Mouse (Mus musculus) stomach, postnatal 0 days (tissue): ENCODE results near the gene Upp2. TPM values are rescaled to one million over a fixed set of nuclear protein-coding genes. Genes with fewer than 3 reads are reported as not detected.

Source experiments
- ATAC-seq: fragments of 200-750 bp; cut with Nextera tagmentation; 2 replicates; pipeline ENCODE4 v1.8.0; 2017; ENCODE audit not compliant: low FRiP score, low TSS enrichment
- DNase-seq: peaks from one replicate; pipeline ENCODE4 v3.0.0-alpha.2; 2016; ENCODE audit warnings: low spot score
- H3K27ac ChIP-seq: fragments of 300-500 bp; sonication (generic); replicated peaks from 2 replicates; pipeline ENCODE4 v1.5.1; 2014; ENCODE audit warnings: mild to moderate bottlenecking, control low read depth
- H3K27me3 ChIP-seq: fragments of 300-500 bp; sonication (generic); 2 replicates; pipeline ENCODE4 v1.6.1; 2014; ENCODE audit warnings: low read length; ENCODE audit not compliant: control insufficient read depth, insufficient read depth
- H3K36me3 ChIP-seq: fragments of 300-500 bp; sonication (generic); 2 replicates; pipeline ENCODE4 v1.6.1; 2014; ENCODE audit warnings: low read length, mixed read lengths; ENCODE audit not compliant: control insufficient read depth, insufficient read depth
- H3K4me1 ChIP-seq: fragments of 300-500 bp; sonication (generic); replicated peaks from 2 replicates; pipeline ENCODE4 v1.6.1; 2014; ENCODE audit warnings: antibody characterized with exemption; ENCODE audit not compliant: control insufficient read depth, insufficient read depth
- H3K4me2 ChIP-seq: fragments of 300-500 bp; sonication (generic); replicated peaks from 2 replicates; pipeline ENCODE4 v1.6.1; 2014; ENCODE audit warnings: low read depth, mild to moderate bottlenecking, control low read depth, moderate library complexity
- H3K4me3 ChIP-seq: fragments of 300-500 bp; sonication (generic); 2 replicates; pipeline ENCODE4 v1.5.1; 2014; ENCODE audit warnings: low read depth, low read length, control low read depth
- H3K9ac ChIP-seq: fragments of 300-500 bp; sonication (generic); 2 replicates; pipeline ENCODE4 v1.6.1; 2014; ENCODE audit warnings: mild to moderate bottlenecking, low read length, control low read depth, mixed read lengths
- H3K9me3 ChIP-seq: fragments of 300-500 bp; sonication (generic); 2 replicates; pipeline ENCODE4 v1.6.1; 2016; ENCODE audit warnings: low read length; ENCODE audit not compliant: control insufficient read depth
- CTCF ChIP-seq: IDR thresholded peaks from 2 replicates; pipeline ENCODE4 v1.5.1; 2016; ENCODE audit warnings: antibody characterized with exemption, low read depth, mild to moderate bottlenecking, moderate library complexity
- EP300 ChIP-seq: optimal IDR thresholded peaks from 2 replicates; pipeline ENCODE3; 2016; ENCODE audit warnings: antibody characterized with exemption
- WGBS: fragments of 180-500 bp; shearing (Covaris S2); extraction: QIAGEN DNeasy Blood & Tissue Kit; methylation state at CpG from one replicate; pipeline ENCODE4 v1.1.7; 2014; 5-methylcytosine and 5-hydroxymethylcytosine counted together
- polyA plus RNA-seq: library from polyadenylated mRNA; unstranded; fragments of >200 nt; fragmentation: Nextera tagmentation; extraction: Ambion mirVana; gene quantifications from 2 replicates; pipeline ENCODE4 v1.2.1, GENCODE M21; 2015

Upp2 gene
- polyA plus RNA-seq, 1 experiment from 2014 or later = 6.1 TPM

- no peak overlapping the region for H3K4me2 ChIP-seq
- no peak overlapping the region for H3K27ac ChIP-seq
- TF ChIP-seq CTCF (no peak), EP300 (no peak)
- no peak for ATAC-seq
- H3K9me3 ChIP-seq = no peaks in the 10 kb centered on the region
- H3K4me1 ChIP-seq = no peaks in the 10 kb centered on the region
- 73% methylated on average over 4 of the region's 4 CpGs for WGBS
- H3K27me3 ChIP-seq = no peaks in the 10 kb centered on the region
- H3K4me3 ChIP-seq = no peak overlapping the region
- no peaks in the 10 kb centered on the region for H3K36me3 ChIP-seq
- DNase-seq = no peak
- H3K9ac ChIP-seq = no peak overlapping the region
These were observed 223.3 kb downstream of the Upp2 start for GRCm38 (mm10) chr2:58790361-58790760.

- no peak overlapping the region for H3K27ac ChIP-seq
- H3K4me2 ChIP-seq = no peak overlapping the region
- H3K9ac ChIP-seq = no peak overlapping the region
- no peaks in the 10 kb centered on the region for H3K9me3 ChIP-seq
- H3K36me3 ChIP-seq = no peaks in the 10 kb centered on the region
- 46% methylated on average over 15 of the region's 15 CpGs for WGBS
- no peaks in the 10 kb centered on the region for H3K27me3 ChIP-seq
- 0 out of 2 replicates have a peak, but pooled peaks have one; percentile 51 for ATAC-seq
- H3K4me1 ChIP-seq = no peaks in the 10 kb centered on the region
- DNase-seq = peak; percentile 57
- TF ChIP-seq CTCF (no peak), EP300 (no peak)
- no peak overlapping the region for H3K4me3 ChIP-seq
These were observed 227.4 kb downstream of the Upp2 start for GRCm38 (mm10) chr2:58794489-58794888.

- no peak for ATAC-seq
- WGBS = 62% methylated on average over 5 of the region's 5 CpGs
- no peaks in the 10 kb centered on the region for H3K36me3 ChIP-seq
These were observed 228.3 kb downstream of the Upp2 start for GRCm38 (mm10) chr2:58795432-58795831.

GRCm38 (mm10) chr2:58797506-58797905, 230.4 kb downstream of the Upp2 start:
- Histone ChIP-seq H3K4me2 (no peak overlapping the region), H3K27ac (no peak overlapping the region), H3K36me3 (no peaks in the 10 kb centered on the region), H3K4me3 (no peak overlapping the region), H3K9ac (no peak overlapping the region), H3K4me1 (no peaks in the 10 kb centered on the region), H3K27me3 (no peaks in the 10 kb centered on the region), H3K9me3 (no peaks in the 10 kb centered on the region)
- TF ChIP-seq CTCF = no peak
- no peak for TF ChIP-seq EP300
- DNase-seq = no peak
- no peak for ATAC-seq
- WGBS = 70% methylated on average over 4 of the region's 4 CpGs

More at GRCm38 (mm10) chr2:58795432-58795831, 228.3 kb downstream of the Upp2 start:
- no peak for DNase-seq
- no peaks in the 10 kb centered on the region for H3K27me3 ChIP-seq
- H3K27ac ChIP-seq = no peak overlapping the region
- H3K4me1 ChIP-seq = no peaks in the 10 kb centered on the region
- H3K9ac ChIP-seq = no peak overlapping the region
- no peak overlapping the region for H3K4me2 ChIP-seq
- no peak for TF ChIP-seq EP300
- no peak for TF ChIP-seq CTCF
- no peaks in the 10 kb centered on the region for H3K9me3 ChIP-seq
- H3K4me3 ChIP-seq = no peak overlapping the region

- Histone ChIP-seq H3K9ac (no peak overlapping the region), H3K4me2 (no peak overlapping the region), H3K9me3 (no peaks in the 10 kb centered on the region), H3K4me3 (no peak overlapping the region), H3K4me1 (no peaks in the 10 kb centered on the region), H3K27me3 (no peaks in the 10 kb centered on the region), H3K36me3 (no peaks in the 10 kb centered on the region), H3K27ac (no peak overlapping the region)
- ATAC-seq (no peak), DNase-seq (no peak)
- 82% methylated on average over 9 of the region's 9 CpGs for WGBS
- TF ChIP-seq EP300 = no peak
- no peak for TF ChIP-seq CTCF
These were observed 232.0 kb downstream of the Upp2 start for GRCm38 (mm10) chr2:58799126-58799525.

GRCm38 (mm10) chr2:58799623-58800022, 232.5 kb downstream of the Upp2 start:
- H3K9me3 ChIP-seq = no peaks in the 10 kb centered on the region
- DNase-seq (no peak), ATAC-seq (no peak)
- no peak for TF ChIP-seq CTCF
- no peak for TF ChIP-seq EP300
- WGBS = 84% methylated on average over 5 of the region's 5 CpGs
- no peak overlapping the region for H3K27ac ChIP-seq
- no peaks in the 10 kb centered on the region for H3K36me3 ChIP-seq
- no peak overlapping the region for H3K9ac ChIP-seq
- H3K4me3 ChIP-seq = no peak overlapping the region
- H3K4me2 ChIP-seq = no peak overlapping the region
- H3K4me1 ChIP-seq = no peaks in the 10 kb centered on the region
- H3K27me3 ChIP-seq = no peaks in the 10 kb centered on the region
